Comparison of ENCODE assay signal across 8 mouse cellular contexts in the genomic region with DNA sequence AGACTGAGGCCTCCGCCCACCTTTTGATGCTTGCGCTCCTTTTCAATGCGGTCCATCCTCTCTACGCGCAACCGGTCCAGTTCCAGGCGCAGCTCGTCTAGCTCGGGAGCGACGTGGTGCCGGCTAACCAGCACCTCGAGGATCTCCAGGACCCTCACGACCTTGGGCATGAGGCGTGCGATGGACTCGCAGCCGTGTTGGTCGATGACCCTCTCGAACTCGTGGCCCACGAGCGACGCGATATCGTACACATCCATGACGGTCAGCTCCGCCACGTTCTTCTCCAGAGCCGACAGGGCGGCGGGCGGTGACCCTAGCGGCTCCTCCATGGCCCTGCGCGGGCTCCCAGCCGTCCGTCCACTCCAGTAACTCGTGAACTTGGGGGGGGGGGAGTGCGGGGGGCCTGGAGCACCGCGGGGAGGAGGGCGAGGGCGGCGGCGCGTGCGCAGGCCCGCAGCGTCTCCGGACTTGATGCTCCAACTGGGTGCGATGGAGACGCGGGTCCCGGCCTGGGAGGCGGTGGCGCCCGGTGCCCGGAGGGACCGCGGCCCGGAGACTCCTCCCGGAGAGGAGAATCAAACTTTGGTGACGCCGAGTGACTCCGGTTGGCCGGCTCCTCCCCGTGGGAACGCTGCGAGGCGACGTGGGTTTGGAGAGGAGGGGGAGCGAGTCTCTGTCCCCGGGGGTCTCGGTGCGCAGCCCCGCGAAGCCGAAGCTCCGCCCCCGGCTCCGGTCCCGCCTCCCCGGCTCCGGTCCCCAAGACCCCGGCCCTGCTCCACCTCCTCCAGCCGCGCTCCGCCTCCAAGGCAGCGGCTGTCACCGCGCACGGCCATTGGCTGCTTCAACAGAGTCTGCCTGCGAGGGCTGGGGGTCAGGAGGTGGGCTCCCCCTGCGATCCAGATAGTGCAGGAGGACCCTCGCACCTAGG. TPM values are rescaled to one million over a fixed set of nuclear protein-coding genes. Genes with fewer than 3 reads are reported as not detected.
A peak's percentile ranks its signal among the peaks of the same experiment; 100 is the strongest.
DNase-seq lines count a peak whose midpoint lies in the region; ATAC-seq and TF ChIP-seq lines count a peak whose summit lies in the region.

A gene (minus strand): TSS at position 737 of the 928 bp plus-strand sequence.

- H3K9me3 ChIP-seq in ES-E14 (ENCODE audit: control insufficient read depth, insufficient read depth, low read depth, low read length): no peaks in the 10 kb centered on the region
- no peaks in the 10 kb centered on the region for H3K9me3 ChIP-seq in lung, embryonic 16.5 days (ENCODE audit: control insufficient read depth, low read length)

- in situ Hi-C loops in ES-E14 (cut with MboI; ENCODE audit: low sequenced_read_pairs in 2 of 2, unreplicated experiment in 2 of 2): no loop called here

- H3K4me3 ChIP-seq in ES-E14 (ENCODE audit: insufficient read depth in 1 of 2, low read depth in 1 of 2, low read length in 2 of 2, poor library complexity in 1 of 2, severe bottlenecking in 1 of 2): peak within 1 kb of the TSS; percentile 70 to 93
- H3K4me3 ChIP-seq in lung, embryonic 16.5 days (ENCODE audit: low read length): peak within 1 kb of the TSS; percentile 87

- no peak for DNase-seq in ES-E14 (ENCODE audit: low read depth, low spot score)
- DNase-seq in cerebellum, adult 11-12 months: peak; percentile 72
- peak; percentile 85 for DNase-seq in forelimb bud, embryonic 11.5 days (ENCODE audit: low read depth, low spot score)
- DNase-seq in heart, postnatal 4 days: peak; percentile 91
- DNase-seq in layer of hippocampus, adult 9-11 months: peak; percentile 81
- DNase-seq in ovary, postnatal 36 days (ENCODE audit: low spot score): peak; percentile 86
- peak; percentile 63 for DNase-seq in urinary bladder, adult 2 months (ENCODE audit: low spot score)

- H3K27ac ChIP-seq in ES-E14 (ENCODE audit: insufficient read depth, low read depth, low read length, poor library complexity, severe bottlenecking): peak within 1 kb of the TSS; percentile 9; the same call in 1 of the 2 replicates
- peak within 1 kb of the TSS; percentile 88 for H3K27ac ChIP-seq in lung, embryonic 16.5 days (ENCODE audit: low read length)

- no peaks in the 10 kb centered on the region for H3K27me3 ChIP-seq in lung, embryonic 16.5 days (ENCODE audit: control insufficient read depth, insufficient read depth, low read depth, low read length)

- peak within 1 kb of the TSS; percentile 68 for H3K9ac ChIP-seq in ES-E14 (ENCODE audit: insufficient read depth, low read depth, low read length, poor library complexity, severe bottlenecking)
- peak within 1 kb of the TSS; percentile 86 for H3K9ac ChIP-seq in lung, embryonic 16.5 days (ENCODE audit: low read length)

- under 1% methylated on average over 92 of the region's 96 CpGs for WGBS in lung, embryonic 16.5 days

- H3K36me3 ChIP-seq in ES-E14 (ENCODE audit: control insufficient read depth, insufficient read depth, low read length, poor library complexity, severe bottlenecking): no peaks in the 10 kb centered on the region
- no peaks in the 10 kb centered on the region for H3K36me3 ChIP-seq in lung, embryonic 16.5 days (ENCODE audit: control insufficient read depth, insufficient read depth, low read length)

- ATAC-seq in lung, embryonic 16.5 days (ENCODE audit: low read depth): peak; percentile 93

- peaks cover 4 to 11% of the 10 kb centered on the region in 2 experiments; a peak in 3 of 4 replicates for H3K4me1 ChIP-seq in ES-E14 (ENCODE audit: control insufficient read depth in 2 of 2, insufficient read depth in 2 of 2, low read length in 2 of 2, poor library complexity in 1 of 2)
- peaks cover 35% of the 10 kb centered on the region for H3K4me1 ChIP-seq in lung, embryonic 16.5 days (replicated peaks; ENCODE audit: control insufficient read depth, insufficient read depth, low read length)

- peak within 1 kb of the TSS; percentile 95 for H3K4me2 ChIP-seq in lung, embryonic 16.5 days (ENCODE audit: low read depth, low read length)

TF ChIP-seq in ES-E14, 5 proteins besides CTCF, POLR2A, EP300 and RAD21:
- TF ChIP-seq ZNF384 (IDR thresholded peaks at IDR 0.05; ENCODE audit: low read depth, low read length): no peak
- no peak for TF ChIP-seq CHD2 (IDR thresholded peaks at IDR 0.05; ENCODE audit: low read depth, low read length)
- no peak for TF ChIP-seq ZC3H11A (IDR thresholded peaks at IDR 0.05; ENCODE audit: borderline replicate concordance, low read depth, low read length)
- no peak for TF ChIP-seq MAFK (IDR thresholded peaks at IDR 0.05; ENCODE audit: insufficient read depth, low read depth, low read length)
- no peak for TF ChIP-seq HCFC1 (IDR thresholded peaks at IDR 0.05; ENCODE audit: borderline replicate concordance, insufficient read depth, low read length)

RNA-seq across cellular contexts. Expression of the gene that starts here (rescaled TPM):
- total RNA-seq in ES-E14 (2012; rRNA removed): 8.6 and 10.1 TPM in 2 replicates
- 10 to 100 TPM; 50.3 to 53.6 TPM for total RNA-seq in heart, postnatal 4 days (2021)
- polyA plus RNA-seq in lung, embryonic 16.5 days (2015; fragmentation: Nextera tagmentation; extraction: Ambion mirVana): 17.1 and 18.6 TPM in 2 replicates
- polyA plus RNA-seq in urinary bladder, adult 2 months (2012; rRNA removed): 17.7 and 24.6 TPM in 2 replicates
